Mouse (Mus musculus): ENCODE measurements at regions not wholly inside any gene's neighbourhood (a gene's known extent, or its start where the extent isn't known, plus 50 kb on each side); places are given as distances from the start of the nearest gene placed in this dataset.

DNA sequence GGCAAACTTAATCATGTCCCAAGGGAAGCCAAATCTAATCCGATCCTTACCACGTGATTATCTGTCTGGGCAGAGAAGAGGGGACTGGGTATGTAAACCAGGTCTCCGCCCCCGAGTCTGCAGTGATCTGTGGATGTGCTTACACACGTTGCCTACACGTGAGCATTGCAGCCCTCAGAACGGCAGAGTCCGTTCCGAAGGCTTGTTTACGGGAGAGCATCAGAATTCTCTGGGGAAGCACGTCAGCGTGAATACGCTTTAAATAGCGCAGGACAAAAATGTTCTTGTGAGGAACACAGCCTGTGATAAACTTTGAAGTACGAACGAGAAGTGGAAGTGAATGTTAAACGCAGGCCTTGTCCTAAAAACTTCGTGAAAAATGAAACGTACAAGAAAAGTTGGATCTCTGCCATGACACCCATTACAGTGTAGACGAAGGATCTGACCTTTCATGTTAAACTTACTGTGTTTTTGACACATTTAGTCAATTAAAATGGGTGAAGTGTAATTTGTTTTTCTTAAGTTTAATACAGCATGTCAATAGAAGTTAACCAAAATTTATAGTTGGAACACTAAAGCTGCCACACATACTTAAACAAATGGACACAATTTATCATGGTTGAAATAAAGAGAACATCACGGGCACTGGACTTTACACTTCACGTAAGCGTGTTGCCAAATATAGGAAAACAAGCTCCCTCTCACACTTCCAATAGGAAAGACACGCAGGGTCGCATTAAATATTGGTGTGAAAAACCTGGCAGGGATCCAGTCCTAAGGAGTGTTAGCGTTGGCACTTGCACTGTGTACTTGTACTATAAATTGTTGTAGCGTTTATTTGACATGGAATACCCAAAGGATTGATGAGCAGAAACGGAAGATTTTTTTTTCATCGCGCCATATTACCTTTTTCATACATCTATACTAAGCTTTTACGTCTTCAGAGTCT lies 106.5 kb upstream of the Hand2 start:
- Histone ChIP-seq H3K9me3 (no peaks in the 10 kb centered on the region), H3K27ac (replicated peaks) (no peak overlapping the region), H3K36me3 (replicated peaks) (no peaks in the 10 kb centered on the region), H3K27me3 (replicated peaks; ENCODE audit: low read depth, poor library complexity, severe bottlenecking) (no peaks in the 10 kb centered on the region), H3K4me3 (no peak overlapping the region), H3K4me1 (no peaks in the 10 kb centered on the region)
- WGBS: 85% methylated on average over 31 of the region's 31 CpGs
- no peak for DNase-seq (ENCODE audit: low spot score)

DNA sequence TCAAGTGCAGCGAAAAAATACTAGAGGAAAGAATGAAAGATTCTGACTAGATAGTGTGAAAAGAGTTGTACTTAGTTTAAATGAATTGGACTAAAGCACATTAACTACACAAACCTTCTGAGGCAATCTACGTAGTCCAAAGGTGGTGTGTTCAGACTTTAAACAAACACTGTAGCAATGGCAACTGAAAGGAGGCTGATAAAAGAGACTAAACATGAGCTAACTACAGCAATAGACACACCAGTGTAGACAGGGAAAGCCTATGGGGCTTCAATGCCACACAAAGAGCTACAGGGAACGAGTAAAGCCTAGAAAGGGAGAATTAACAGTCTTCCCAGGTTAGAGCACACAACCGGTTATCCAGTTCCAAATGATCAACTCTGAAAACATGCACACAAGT lies 90.2 kb upstream of the Hand2 start:
- Histone ChIP-seq H3K4me3 (no peak overlapping the region), H3K27me3 (replicated peaks; ENCODE audit: low read depth, poor library complexity, severe bottlenecking) (no peaks in the 10 kb centered on the region), H3K9me3 (no peaks in the 10 kb centered on the region), H3K36me3 (replicated peaks) (no peaks in the 10 kb centered on the region), H3K4me1 (no peaks in the 10 kb centered on the region), H3K27ac (replicated peaks) (no peak overlapping the region)
- no peak for DNase-seq (ENCODE audit: low spot score)
- 82% methylated on average over 4 of the region's 4 CpGs for WGBS

DNA sequence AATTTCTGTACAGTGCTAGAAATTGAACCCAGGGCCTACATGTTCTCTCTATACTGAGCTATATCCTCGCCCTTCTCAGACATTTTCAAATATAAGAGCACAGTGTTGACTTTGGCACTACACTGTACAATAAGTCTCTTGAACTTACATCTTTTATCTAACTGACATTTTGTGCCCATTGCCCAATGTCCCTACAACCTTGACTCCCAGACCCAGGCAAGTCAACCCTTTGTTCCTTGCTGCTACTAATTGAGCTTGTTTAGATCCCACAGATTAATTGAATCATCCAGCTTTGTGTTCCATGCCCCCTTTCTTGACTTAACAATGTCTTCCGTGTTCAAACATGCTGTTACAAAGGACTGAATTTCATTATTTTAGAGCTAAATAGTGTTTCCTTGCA lies 78.5 kb upstream of the Hand2 start:
- WGBS: 75% methylated on average over 2 of the region's 2 CpGs
- Histone ChIP-seq H3K27ac (replicated peaks) (no peak overlapping the region), H3K4me1 (no peaks in the 10 kb centered on the region), H3K4me3 (no peak overlapping the region), H3K36me3 (replicated peaks) (no peaks in the 10 kb centered on the region), H3K9me3 (no peaks in the 10 kb centered on the region), H3K27me3 (replicated peaks; ENCODE audit: low read depth, poor library complexity, severe bottlenecking) (no peaks in the 10 kb centered on the region)
- DNase-seq (ENCODE audit: low spot score): no peak

DNA sequence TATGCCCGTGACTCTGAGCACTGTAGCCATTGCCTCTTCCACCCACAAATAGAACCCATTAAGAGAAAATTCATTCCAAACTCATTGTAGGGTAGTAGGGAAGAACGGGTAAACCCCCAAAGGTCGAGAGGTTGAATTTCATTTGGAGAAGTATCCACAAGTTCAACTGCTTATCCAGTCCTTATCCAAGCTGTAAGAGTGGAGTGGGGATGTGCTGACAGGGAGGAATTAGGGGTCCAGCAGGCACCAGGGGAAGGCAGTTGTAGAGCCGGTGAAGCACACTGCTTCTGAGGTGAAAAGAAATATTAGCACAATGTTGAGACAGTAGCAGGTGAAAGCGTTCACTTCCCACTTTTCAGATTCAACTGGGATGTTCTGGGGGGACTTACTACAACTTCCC lies 71.7 kb upstream of the Hand2 start:
- 77% methylated on average over 5 of the region's 5 CpGs for WGBS
- H3K9me3 ChIP-seq: no peaks in the 10 kb centered on the region
- H3K27me3 ChIP-seq (replicated peaks; ENCODE audit: low read depth, poor library complexity, severe bottlenecking): no peaks in the 10 kb centered on the region
- H3K36me3 ChIP-seq (replicated peaks): no peaks in the 10 kb centered on the region
- no peak overlapping the region for H3K27ac ChIP-seq (replicated peaks)
- H3K4me1 ChIP-seq: no peaks in the 10 kb centered on the region
- no peak for DNase-seq (ENCODE audit: low spot score)
- no peak overlapping the region for H3K4me3 ChIP-seq
